Mouse (Mus musculus) bone marrow macrophage, adult 2 months (primary cell): ENCODE results near the gene Zfp618.

Source experiments
- CTCF ChIP-seq: IDR thresholded peaks from 2 replicates; pipeline ENCODE4 v1.5.1; 2012; ENCODE audit warnings: low read depth, mild to moderate bottlenecking, low read length, moderate library complexity
- POLR2A ChIP-seq: IDR thresholded peaks from 2 replicates; pipeline ENCODE4 v1.6.1; 2012; ENCODE audit warnings: mild to moderate bottlenecking, low read depth, low read length, borderline replicate concordance

DNA sequence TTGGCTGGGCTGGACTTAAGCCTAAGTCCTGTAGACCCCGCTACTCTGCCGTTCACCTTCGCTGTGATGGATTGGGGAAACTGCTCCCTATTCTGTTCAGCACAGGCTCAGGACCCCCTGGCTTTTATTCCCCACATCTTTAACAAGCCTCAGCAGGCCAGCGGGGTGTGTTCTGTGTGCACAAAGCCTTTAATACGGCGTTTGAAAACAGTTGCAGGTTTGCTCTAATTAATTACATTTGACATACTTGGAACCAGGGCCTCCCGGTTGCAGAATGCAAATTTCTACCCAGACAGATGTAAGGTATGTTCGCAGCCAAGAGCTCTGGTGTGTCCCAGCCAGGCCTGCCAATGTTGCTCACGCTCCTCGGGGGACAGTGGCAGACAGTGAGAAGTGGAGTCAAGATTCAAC is 13.1 kb downstream of the Zfp618 start:
- TF ChIP-seq POLR2A (no peak), CTCF (no peak)
